Mouse (Mus musculus): ENCODE results near the gene Plcb1.

The Plcb1 gene

DNA sequence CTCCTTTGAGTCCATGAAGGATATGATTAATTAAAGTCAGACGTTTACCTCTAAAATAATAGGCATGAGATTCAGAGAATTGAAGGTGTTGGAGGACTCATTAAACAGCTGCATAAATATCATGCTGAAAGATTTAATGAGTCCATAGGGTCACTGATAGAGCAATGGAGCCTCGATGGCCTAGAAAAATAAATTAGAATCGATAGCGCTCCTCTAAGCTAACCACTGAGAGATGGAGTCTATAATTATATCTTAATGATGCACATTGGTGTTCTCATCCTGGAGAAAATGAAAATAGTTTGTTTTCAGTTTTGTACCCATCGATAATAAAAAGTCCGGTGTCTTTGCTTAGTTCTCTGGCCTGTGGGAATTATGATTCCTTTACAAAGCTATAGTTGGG lies 617.5 kb downstream of the Plcb1 start:
- no peak for DNase-seq (ENCODE audit: low read depth, low spot score)

DNA sequence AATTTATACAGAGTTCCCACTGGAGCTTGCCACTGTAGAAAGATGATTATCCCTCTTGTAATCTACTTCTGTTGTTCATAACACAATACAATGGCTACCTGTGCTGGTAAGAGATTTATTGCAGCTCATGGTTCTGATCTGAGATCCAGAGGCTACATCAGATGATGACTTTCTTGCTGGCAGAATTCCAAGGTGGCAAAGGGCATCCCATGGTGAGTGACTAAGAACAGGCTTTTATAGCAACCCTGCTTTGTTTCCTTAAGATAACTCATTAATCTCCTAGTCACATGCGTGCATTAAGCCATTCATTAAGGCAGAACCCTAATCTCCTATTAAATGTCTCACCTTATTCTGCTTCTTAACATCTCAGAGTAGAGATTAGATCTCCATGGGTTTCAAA lies 618.2 kb downstream of the Plcb1 start:
- DNase-seq (ENCODE audit: low read depth, low spot score), result no peak

DNA sequence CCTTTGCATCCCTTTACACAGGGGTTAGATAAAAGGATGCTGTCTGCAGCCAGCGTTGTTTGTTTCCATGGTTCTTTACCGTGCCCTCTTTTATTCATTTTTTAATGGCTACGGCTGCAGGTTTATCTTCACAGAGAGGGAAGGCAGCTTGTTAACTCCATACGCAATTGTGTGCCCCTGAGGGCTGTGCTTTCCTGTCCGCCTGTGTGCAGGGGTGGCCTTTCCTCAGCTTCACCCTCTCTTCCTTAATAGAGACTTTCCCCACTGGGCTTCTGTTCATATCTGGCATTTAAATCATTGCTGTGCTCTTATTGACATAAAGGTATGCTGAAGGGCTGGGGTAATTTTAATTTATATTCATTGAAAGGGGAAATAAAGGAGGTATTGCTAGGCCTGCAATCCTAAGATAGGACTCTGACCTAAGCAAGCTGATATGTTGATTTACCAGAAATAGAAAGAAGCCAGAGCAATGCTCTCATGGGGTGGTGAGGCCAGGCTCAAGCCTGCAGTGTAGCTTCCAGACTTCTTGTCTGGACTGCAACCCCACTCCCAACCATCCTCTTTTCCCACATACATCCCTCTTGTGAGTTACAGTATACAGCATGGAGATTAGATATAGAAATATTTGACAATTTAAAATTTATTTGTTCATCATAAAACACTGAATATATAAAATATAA lies 623.7 kb downstream of the Plcb1 start:
- DNase-seq (ENCODE audit: low read depth, low spot score), result no peak

DNA sequence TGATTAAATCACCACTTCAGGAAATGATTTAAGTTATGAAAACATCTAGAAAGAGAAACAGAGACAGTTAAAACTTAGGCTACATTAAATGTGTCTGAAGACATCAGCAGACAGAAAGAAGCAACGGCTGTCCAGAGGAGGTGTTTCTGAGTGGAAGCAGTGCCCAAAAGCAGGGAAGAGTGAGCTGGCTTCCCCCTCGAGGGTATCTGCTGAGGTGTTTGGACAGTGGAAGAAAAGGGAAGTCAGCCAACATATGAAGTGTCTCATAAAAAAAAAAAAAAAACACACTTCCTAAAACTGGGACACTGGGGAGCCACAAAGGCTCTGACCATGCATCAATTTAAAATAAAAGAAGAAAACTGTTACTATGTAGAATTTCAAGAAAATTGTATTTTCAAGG lies 625.8 kb downstream of the Plcb1 start:
- no peak for DNase-seq (ENCODE audit: low read depth, low spot score)

DNA sequence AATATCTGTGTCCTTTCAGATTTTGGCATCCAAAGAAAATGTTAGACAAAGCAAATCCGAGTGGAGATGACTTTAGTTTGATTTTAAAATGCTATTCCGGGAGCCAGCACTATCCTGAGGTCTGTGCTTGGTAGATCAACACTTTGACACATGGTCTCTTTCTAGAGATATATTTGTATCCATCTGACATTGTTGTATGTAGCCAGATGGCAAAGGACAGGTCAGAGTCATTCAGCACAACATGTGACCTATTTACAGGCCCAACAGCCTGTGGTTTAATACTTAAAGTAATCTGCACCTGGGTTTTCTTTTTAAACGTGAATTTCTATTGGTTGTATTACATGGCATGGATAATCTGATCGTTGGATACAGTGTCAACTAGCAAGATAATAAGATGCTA lies 629.3 kb downstream of the Plcb1 start:
- DNase-seq (ENCODE audit: low read depth, low spot score), result no peak

DNA sequence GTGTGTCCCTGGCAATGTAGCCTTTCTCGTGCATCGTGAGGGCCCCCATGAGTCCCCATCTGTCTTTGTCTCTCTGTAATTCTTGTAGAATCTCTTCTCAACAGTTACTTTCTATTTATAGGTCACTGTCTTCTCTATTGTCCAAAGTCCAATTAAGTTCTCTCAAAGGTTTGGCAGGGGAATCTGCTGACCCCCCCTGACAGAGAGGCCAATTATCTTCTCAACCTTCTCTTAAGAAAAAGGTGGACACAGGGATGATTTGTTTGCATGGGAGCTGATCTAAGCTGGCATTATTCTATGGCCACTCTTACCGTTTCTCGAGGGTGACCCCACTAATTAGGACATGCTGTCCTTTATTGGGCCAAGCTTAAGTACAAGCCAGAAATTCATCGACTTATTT lies 633.4 kb downstream of the Plcb1 start:
- no peak for DNase-seq (ENCODE audit: low read depth, low spot score)

DNA sequence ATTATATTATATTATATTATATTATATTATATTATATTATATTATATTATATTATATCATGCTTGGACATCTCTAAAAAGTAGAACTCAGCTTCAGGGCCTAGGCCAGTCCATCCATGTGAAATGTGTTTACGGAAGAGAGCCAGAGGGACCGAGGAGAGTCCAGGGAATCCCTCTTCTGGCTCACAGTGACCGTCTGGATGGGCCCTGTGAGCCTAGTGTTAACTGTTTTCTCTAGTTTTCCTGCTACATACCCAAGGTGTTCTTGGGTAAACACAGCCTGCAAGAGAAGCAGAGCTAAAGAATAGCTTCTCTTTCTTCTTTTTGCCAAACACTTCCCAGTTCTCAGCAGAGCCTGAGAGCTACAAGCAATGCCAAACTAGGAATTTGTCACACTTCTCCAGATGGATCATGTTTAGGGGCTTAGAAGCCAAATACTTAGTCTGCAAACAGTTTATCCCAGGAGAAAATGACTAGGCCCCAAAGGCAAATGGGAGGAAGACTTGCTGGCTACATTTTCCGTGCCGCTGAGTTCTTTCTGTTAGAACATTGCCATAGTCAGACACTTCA lies 649.2 kb downstream of the Plcb1 start:
- DNase-seq (ENCODE audit: low read depth, low spot score), result no peak

DNA sequence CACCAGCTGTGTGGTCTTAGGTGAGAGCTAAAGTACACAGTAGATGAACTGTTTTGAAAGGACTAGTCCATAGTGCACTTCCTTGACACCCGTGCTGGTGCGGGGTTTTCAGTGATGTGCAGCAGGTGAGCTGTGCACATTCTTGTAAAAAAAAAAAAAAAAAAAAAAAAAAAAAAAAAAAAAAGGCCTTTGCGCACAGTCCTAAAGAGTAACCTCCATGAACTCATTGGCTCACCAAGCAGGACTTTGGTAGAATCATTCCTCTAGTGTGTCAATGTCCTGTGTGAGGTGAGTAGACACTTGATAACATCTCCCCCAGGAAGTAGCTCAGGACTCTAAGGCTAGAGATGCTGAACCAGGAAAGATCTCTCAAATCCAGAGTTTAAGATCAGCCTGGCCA lies 653.2 kb downstream of the Plcb1 start:
- DNase-seq (ENCODE audit: low read depth, low spot score), result no peak

DNA sequence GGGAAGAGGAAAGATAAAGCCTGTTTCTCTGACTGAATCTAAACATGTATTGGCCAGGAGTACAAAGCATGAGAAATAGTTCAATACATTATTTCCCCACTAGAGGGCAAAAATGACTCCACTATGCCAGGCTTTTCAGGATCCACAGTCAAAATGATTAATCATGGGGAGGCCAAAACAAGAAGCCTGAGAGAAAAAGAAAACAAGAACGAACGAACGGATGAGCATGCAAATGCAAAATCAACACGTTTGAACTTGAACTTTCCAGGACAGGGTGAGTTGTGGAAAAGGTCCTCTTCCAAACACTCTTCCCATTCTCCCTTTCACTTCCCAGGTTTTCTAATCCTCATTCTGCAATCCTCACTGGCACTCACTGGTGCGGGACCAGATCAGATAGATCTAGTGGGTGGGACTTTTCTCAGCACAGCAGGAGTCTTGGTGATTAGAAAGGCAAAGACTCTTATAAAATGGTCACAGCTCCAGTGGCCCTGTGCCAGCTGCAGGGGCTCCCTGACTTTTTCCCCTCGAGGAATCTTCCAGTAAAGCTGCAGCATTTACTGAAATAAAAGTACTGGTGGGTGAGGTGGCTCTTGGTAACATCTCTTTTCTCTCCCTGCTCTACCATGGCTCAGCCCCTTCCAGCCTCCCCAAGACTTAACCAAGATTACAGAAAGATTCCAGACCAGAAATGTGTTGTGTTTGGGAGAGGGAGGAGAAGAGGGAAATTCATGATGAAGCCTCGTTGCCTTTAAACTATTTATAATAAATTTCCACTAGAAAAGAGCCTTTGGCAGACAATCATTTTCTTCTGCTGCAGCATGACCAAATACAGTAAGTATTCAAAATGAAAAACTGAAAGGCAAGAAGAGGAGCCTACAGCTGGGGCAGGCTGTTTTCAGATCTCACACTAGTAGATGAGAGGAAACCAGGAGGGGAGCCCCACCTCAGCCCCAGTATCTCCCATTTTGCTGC lies 654.0 kb downstream of the Plcb1 start:
- DNase-seq (ENCODE audit: low read depth, low spot score), result peak; percentile 6

DNA sequence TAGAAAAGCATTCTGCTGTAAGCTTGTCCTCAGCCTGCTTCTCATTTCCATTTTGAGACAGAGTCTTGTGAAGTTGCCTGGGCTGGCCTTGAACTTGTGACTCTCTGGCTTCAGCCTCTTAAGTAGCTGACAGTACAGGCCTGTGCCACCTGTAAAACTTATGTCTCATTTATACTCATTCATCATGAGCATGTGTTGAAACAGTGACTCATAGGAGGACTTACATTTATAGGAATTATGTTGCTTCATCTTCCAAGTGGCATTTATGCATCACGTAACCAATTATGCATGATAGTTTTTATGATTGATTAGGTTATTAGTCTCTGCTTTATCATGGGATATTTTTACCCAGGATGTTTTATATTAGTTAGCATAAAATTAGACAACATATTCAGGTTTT lies 667.7 kb downstream of the Plcb1 start:
- no peak for DNase-seq (ENCODE audit: low read depth, low spot score)

DNA sequence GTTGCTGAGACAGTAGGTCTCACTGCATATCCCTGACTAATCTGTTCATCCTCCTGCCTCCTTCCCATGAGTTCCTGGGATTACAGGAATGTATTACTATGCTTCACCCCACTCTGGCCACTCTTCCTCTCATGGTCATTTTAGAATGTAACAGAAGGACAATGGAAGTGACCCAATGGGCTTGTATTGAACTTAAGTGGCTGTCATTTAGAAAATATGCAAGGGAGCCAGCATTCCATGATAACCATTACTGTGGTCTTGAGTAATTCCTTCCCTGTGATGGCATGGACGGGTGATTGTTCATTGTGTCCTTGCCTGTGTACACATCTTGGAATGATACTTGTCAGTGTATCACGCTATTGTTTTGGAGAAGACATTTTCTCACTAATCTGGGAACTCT lies 668.1 kb downstream of the Plcb1 start:
- no peak for DNase-seq (ENCODE audit: low read depth, low spot score)

DNA sequence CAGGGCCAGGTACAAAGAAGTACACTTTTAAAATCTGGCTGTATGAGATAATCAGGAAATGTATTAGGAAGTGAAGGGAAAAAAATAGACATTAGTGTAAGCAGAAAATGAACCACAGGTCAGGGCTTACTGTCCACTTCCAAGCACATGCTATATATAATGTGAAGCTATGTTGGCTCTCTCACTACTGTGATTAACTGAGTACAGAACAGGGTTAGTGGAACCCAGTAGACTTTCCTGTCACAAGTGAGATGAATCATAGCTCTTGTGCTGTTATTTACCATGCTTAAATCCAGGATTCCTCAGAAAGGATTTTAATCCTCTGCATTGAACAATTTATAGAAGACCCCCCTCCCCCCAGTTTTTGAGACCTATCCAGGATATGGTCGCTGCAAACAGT lies 668.6 kb downstream of the Plcb1 start:
- DNase-seq (ENCODE audit: low read depth, low spot score), result no peak

DNA sequence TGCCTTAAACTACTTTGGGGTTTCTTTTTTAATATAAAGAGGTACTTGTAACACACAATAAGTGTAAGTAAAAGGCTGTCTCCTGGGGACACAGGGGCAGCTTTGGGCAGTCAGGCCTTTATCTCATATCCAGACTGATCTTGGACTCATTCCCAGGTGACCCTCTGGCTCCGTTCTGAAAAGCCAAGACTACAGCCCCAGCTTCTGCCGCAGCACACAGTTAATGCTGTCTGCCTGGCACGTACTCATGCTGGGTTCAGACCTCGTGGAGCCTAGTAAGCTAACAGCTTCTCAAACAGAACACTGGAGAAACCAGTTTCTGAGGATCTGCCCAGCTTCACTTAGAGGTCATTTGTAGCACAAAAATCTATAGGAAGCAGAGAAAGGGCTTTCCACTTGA lies 682.0 kb downstream of the Plcb1 start:
- no peak for DNase-seq (ENCODE audit: low read depth, low spot score)

DNA sequence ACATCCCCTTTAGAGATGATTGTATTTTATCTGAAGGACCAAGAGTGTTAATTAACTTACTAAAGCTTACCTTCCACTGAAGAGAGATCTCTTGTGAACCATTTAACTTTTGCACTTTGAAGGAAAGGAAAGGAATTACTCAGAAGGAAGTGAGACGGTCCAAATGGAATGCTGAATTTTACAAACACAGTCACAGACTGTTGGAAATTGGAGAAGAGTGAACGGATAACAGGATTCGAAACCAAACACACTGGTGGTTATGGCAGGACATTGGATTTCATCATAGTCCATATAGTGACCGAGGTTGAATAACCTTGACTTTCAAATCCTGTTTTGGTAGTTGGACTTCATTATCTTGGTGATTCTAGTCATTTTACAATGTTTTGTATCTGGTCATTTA lies 688.2 kb downstream of the Plcb1 start:
- no peak for DNase-seq (ENCODE audit: low read depth, low spot score)

DNA sequence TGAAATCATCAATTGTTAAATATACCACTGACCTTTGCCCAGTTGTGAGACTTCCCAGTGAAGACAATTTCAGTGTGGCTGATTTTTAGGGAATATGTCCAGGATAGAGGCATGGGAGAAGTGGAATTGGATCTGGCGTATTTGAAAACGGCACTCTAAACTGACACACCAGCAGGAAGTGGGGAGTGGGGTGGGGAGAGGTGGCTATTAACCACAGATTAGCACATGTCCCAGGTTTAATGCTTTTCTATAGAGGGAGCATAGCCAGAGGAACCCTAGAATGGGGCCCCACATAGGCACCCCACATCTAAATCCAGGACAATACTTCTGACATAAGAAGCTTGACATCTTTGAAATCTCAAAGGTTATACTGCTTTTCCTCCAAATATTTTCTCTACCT lies 699.4 kb downstream of the Plcb1 start:
- DNase-seq (ENCODE audit: low read depth, low spot score), result no peak

DNA sequence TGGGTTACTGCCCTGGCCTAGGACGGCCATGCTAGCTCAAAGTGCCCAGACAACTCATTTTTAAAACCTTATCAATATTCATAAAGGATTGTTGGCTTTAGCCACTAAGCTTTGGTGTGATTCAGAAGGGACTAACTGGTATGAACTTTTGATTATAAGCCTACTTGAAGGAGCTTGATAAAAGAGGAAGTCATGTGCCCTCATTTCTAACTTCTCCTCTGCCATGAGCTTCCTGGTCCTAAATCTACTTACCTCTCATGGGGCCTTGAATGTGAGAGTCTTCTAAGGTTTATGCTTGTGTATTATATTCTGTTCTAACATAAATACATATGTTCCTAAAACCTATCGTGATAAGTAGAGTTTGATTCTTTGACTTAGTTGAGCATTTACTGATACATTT lies 702.4 kb downstream of the Plcb1 start:
- DNase-seq (ENCODE audit: low read depth, low spot score), result no peak

DNA sequence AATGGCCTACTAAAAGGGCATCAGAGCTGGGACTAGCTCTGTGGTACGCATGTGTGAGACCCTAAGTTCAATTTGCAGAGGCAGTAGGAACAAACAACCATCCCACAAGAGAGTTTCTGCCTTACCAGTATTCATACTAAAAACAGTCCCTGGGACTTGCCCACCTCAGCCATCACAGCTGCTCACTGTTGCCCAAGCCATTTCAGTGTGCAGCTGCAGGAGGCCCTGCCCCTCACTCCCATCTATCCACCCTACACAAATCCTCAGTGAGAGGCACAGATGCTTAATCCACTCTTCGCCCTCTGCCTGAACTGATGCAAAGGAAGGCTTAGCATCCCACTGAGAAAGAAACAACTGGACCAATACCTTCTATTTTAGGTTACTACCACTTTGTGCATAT lies 703.3 kb downstream of the Plcb1 start:
- DNase-seq (ENCODE audit: low read depth, low spot score), result no peak

DNA sequence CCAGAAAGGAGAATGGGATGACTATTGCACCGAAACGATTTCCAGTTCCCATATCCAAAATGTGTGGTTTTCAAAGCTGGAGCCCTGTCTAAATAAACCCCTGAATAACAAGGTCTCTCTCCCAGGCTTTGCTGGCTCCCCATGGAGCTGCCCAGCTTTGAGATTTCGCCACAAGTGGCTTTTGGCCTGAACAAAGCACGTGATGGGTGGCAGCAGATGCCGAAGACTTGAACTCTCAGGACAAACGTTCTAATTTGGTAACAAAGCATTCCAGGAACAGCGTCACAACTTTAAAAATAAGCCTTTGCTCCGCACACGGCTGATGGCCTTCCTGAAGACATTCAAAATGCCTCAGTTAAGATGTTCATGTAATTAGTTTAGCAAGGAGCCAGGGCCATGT lies 706.9 kb downstream of the Plcb1 start:
- DNase-seq (ENCODE audit: low read depth, low spot score), result no peak

DNA sequence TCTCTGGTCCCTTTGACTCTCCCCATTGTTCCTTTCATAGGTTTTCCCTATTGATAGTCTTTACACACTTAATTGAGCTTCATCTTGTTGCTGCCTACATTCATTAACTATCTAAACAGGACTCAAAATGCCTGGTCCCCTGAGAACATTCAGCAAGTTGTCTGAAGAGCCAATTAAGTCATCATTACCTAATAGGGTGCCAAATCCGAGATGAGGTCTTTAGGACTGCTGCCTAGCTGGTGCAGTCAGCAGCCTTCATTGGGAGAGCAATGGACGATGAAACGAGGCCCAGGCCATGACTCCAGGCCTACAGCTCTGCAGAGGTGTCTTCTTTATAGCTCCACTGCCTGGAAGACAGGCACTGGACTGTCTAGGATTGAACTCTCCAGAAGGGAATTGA lies 710.7 kb downstream of the Plcb1 start:
- no peak for DNase-seq (ENCODE audit: low read depth, low spot score)

DNA sequence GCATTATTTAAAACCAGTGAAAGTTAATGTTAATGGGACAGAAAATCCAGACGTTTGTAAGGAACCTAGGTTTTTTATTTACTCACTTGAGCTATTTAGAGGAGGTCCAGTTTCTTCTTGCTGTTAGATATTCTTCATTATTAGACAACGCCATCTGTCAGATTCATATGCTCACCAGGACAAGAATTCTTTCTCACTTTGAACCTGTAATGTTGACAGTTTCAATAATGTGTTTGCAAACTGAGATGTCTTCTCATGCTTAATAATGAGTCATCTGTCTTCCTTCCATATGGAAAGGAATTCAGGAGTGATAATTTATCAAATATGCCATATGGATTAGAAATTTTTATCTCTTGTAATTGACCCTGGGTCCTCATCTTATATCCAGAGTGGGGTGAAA lies 711.4 kb downstream of the Plcb1 start:
- DNase-seq (ENCODE audit: low read depth, low spot score), result no peak

DNA sequence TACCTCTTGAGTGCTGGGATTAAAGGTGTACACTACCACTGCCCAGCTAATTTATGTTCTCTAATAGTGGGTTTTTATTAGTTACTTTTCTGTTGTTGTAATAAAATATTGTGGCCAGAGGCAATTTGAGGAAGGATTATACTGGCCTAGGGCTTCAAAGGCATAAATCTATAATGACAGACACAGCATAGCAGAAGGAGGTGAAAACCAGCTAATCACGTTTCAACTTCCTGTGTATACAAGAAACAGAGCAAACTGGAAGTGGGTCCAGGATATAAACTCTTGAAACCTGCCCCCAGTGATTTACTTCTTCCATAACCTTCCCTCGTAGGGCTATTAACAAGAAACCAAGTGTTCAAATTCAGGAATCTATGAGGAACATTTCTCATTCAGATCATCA lies 715.0 kb downstream of the Plcb1 start:
- no peak for DNase-seq (ENCODE audit: low read depth, low spot score)

DNA sequence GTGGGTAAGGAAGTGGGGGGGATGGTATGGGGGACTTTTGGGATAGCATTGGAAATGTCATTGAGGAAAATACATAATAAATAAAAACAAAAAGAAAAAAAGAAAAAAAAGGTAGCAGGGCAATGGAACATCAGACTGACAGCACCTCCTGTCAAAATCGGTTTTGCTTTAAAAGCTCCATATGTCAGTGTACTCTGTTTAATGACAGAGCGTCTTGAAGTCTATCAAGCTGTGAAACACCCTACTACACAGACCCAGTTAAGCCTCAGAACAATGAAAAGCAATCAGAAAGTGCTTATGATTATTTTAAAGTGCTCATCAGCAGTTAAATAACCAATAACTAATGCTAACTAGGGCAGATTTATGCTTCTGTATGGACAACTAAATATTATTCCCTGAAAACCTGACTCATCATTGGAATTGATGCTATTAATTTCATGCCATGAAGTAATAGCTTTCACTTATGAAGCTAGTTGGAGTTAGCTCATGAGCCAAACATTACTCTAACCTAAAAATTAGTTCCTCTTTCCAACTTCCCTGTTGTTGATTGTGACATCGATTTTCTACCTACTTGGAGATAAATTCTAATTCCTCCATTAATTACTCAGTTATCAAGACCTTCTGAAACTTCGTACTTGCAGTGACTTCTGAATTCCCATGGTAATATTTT lies 717.6 kb downstream of the Plcb1 start:
- DNase-seq (ENCODE audit: low read depth, low spot score), result no peak
